Mouse (Mus musculus): ENCODE measurements around the gene Ankrd55. TPM values are rescaled to one million over a fixed set of nuclear protein-coding genes. Genes with fewer than 3 reads are reported as not detected.

The Ankrd55 gene
- polyA plus RNA-seq, 1 experiment, result 0.15 TPM

GRCm38 (mm10) chr13:112293092-112293491 is 4.8 kb downstream of the Ankrd55 start:
- DNase-seq (ENCODE audit: low read depth), result no peak

GRCm38 (mm10) chr13:112294446-112294845 is 6.2 kb downstream of the Ankrd55 start:
- DNase-seq (ENCODE audit: low read depth), result no peak

DNA sequence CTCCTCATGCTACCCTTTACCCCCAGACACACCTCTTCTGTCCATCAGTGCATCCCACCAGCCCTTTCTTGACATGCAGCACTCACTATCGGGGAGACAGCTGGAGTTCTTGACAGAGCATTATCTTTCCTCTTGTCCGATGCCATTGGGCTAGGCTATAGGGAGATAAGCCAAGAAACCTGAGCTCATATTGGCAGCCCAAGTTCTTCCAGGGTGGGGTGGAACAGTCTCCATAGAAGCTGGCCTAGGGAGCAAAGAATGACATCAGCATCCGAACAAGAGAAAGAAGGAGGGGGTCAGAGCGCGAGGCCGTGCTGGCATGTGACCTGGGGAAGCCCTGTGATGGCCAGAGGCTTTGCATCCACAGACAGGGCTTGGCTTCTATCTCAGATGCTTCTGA is 9.5 kb downstream of the Ankrd55 start:
- DNase-seq (ENCODE audit: low read depth), result no peak

- no peak for DNase-seq (ENCODE audit: low read depth)
Observed at GRCm38 (mm10) chr13:112303429-112303828, 15.2 kb downstream of the Ankrd55 start.

DNA sequence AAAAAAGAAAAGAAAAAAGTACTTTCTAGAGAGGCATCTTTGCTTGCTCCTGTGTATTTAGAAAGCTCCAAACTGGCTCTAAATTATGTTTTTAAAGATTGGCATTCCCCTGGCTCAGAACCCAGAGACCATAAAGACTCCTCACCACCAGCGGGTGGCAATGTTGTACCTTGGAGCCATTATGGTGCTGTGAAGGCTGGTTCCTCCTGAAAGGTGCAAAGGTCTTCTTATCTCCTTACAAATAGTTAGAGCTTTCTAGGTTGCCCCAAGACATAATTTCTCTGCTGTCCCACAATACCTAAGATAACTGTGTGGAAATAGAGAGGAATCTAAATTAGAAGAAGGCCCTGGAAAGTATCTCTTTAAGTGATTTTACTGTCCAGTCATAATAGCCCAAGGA is 20.4 kb downstream of the Ankrd55 start:
- no peak for DNase-seq (ENCODE audit: low read depth)

DNA sequence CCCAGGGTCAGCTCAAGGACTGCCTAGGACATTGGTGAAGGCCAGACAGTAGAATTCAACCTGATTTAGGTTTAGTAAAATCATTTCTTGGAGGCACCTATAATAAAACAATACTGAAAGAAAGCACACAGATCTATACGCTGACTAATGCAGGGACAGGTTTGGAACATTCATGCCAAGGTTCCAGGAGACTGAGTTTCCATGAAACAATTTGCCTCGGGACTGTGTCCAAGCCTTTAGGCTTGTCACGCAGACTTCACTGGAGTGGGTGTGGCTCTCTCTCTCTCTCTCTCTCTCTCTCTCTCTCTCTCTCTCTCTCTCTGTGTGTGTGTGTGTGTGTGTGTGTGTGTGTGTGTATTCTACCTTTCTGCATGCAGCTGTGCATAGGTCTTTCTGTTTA is 23.4 kb downstream of the Ankrd55 start:
- DNase-seq (ENCODE audit: low read depth), result peak; percentile 19

GRCm38 (mm10) chr13:112315442-112315841 is 27.2 kb downstream of the Ankrd55 start:
- no peak for DNase-seq (ENCODE audit: low read depth)

DNA sequence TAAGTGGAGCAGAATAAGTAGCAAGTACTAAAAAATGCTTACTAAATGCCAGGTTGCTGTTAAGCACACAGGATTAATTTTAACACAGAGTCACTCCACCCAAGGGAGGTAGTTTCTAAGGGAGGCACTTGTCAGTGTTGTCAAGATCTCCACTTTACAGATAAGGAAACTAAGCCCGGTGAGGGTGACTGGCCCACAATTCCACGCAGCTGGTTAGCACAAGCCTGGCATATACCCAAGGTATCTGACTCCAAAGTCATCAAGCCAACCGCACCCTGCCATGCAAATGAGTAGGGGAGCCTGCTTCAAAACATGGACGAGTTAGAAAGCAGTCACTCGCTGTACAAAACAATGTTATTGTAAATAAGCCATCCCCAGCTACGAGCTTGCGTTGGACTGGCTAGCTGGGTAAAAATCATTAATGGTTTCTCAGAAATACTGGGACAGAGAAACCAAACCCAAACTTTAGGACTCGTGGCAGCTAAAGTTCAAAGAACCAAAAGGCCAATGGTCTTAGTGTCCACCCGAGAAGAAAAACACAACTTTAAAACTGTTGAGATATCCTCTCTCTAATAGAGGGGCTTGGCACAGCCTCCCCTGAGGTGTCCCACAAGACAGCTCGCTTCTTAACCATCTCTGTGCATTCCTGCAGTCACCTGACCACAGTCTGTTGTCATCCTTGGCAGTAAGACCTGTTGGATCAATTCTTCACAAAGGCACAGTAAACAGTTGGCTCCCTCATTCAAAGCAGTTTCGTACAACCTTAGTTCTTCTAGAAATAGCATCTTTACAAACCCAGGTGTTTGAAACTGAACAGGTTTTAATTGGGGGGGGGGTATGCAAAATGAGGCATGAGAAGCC is 28.6 kb downstream of the Ankrd55 start:
- no peak for DNase-seq (ENCODE audit: low read depth)

DNA sequence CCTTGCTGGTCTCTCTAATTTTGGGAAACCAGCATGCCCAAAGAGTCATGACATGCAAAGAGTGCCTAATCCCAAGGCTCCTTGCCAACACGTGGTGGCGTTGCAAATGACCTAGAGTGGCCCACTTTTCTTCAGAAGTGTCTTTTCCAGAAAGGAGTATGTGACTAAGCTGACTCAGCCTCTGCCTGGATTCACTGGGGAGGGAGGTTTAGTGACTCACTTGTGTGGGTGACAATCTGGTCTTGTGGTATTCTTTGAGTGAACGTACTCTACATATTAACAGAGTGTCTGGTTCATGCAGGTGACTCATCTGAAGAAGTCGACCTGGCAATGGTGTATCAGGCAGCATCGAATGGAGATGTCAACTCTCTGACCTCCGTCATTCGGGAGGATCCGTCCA is 29.9 kb downstream of the Ankrd55 start:
- DNase-seq (ENCODE audit: low read depth), result no peak

DNA sequence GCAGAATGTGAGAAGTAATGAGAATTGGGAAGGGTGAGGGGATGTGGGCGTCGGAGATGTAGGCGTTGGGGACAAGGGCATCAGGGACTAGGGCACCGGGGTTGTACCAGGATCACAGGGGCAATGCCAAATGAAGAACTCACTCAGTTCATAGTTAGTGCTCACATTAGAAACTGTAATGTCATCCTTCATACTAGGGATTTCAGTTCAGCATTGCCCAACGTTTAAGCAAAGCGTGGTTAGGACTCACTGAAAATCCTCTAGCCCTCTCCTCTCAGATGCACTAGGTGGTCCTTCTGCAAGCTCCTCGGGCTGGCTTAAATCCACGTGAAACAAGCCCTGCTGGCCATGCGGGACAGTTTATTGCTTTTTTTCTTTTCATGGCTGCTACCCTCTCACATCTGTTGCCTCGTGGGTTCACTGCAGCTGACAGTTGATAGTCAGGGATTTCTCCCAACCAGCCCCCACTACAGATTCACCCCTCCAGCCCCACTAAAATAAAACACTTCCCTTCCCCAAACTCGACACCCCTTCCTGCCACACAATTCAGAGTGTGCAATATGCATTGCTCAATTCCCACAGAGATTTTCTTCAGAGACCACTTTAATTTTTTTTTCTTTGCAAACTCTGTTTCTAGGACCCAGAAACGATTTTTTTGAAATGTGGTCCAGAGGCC is 35.5 kb downstream of the Ankrd55 start:
- DNase-seq (ENCODE audit: low read depth), result no peak

DNA sequence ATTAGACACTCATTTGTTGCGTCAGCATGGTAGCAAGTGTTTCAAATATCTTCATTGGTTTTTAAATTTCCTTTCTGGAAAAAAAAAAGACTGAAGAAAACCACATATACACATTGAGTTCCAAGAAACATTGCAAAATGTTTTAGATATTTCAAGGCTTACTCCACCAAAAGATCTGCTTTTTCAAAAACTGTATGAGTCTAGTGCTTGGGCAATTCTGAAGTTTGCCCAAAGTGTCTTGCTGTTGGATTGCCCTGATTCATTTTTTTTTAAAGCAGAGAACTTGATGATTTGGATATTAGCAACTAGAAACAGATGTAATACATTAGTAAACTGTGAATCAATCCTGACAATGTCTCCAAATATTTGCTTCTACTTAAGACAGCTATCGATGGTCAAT is 36.9 kb downstream of the Ankrd55 start:
- DNase-seq (ENCODE audit: low read depth), result no peak

GRCm38 (mm10) chr13:112326403-112326802 is 38.2 kb downstream of the Ankrd55 start:
- no peak for DNase-seq (ENCODE audit: low read depth)

GRCm38 (mm10) chr13:112326977-112327376 is 38.7 kb downstream of the Ankrd55 start:
- peak; percentile 36 for DNase-seq (ENCODE audit: low read depth)

DNA sequence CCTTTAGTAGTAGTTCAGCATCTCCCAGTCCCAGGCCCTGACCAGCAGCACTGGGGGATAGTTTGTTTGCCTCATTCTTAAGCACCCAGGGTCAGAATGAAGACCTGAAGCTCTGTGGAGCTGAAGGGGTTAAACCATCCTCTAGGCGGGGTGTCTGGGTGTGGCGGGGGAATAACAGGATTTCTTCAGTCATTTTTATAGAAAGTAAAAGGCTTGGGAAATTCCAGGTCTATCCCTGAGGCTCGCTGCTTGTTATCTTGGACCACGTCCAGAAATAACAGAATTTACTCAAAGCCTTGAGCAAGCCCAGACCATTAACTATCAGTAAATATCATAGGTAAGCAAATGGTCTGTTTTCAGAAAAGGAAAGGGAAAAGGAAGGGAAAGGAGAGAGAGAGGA is 39.3 kb downstream of the Ankrd55 start:
- DNase-seq (ENCODE audit: low read depth), result peak; percentile 61

- peak; percentile 22 for DNase-seq (ENCODE audit: low read depth)
Observed at GRCm38 (mm10) chr13:112330257-112330656, 42.0 kb downstream of the Ankrd55 start.

DNA sequence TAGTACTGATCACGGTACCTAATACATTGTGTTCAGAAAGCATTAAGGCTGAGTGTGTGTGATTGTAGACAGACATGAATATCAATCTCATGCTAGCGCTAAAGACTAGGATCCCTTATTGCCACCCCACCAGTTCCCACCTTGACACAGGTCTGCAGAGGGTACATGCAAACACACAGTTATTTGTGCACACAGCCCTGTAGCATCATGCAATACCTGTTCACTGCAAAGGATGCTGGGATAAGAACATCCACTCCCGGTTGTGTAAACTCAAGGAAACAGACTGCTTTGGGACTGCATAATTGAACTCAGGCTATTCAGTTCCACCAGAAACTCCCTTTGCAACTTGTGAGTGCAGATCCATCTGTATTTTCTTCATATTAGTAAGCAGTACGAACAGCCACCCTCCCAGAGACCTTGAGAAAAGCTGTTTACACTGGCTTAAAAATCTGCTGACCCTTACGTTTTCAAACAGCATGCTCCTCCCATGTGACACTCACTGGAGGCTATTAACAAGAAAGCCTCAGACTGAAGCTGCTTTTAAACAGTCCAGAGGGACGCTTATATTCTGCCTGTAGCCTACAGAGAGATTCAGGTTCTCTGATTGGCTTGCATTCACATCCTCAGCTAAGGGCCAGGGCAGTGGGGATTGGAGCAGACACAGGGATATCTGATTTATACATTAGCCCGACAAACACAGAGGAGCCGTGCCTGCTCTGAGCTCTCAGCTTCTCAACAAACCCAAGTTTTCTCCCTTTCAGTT is 42.8 kb downstream of the Ankrd55 start:
- DNase-seq (ENCODE audit: low read depth), result no peak

- no peak for DNase-seq (ENCODE audit: low read depth)
Observed at GRCm38 (mm10) chr13:112331682-112332061, 43.4 kb downstream of the Ankrd55 start.

- no peak for DNase-seq (ENCODE audit: low read depth)
Observed at GRCm38 (mm10) chr13:112335531-112335930, 47.3 kb downstream of the Ankrd55 start.

DNA sequence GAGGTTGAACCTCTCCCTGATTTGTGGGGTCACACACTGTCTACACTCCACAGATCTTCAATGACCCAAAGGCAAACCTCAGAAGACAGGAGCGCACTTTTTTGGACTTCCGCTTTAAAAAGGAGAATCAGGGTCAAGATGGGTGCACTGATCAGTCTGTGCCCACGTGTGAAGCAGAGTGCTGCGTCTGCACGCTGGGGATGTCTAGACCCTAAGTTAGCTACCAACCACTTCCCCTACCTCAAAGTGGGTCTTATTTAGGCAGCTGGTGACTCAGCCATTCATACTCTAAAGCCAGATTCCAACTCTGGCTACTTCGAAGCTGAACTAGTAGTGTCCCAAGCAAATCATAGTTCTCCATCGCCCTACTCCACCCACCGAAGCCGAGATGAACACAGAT is 48.9 kb downstream of the Ankrd55 start:
- DNase-seq (ENCODE audit: low read depth), result no peak

- no peak for DNase-seq (ENCODE audit: low read depth)
Observed at GRCm38 (mm10) chr13:112340205-112340604, 52.0 kb downstream of the Ankrd55 start.

GRCm38 (mm10) chr13:112340761-112341160 is 52.5 kb downstream of the Ankrd55 start:
- no peak for DNase-seq (ENCODE audit: low read depth)

DNA sequence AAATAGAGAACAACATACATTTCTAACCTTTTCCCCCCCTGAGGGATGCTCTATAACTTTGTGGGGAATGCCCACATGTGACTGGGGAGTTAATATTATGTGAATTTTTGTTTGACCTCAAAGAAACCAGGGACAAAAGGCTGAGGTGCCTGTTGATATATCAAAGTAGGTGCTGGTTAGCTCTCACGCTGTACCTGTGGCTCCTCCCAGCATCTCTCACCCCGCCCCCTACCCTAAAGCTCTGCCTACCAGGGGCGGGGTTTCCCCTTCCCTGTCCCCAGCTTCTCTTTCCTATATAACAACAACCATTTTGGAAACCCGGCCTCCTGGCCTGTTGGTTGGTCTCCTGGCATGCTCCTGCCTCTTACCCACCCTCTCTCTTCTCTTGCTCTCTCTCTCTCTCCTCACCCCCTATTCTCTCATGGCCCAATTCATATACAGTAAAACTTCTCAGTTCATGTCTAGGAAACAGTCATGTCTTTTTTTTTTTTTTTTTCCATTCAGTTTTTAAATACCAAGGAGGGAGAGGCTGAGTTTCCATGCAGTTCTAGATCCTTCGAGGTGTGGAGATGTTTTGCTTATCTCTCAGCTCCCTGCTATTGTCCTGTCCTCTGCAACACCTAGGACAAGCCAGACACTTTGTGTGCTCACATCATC is 54.8 kb downstream of the Ankrd55 start:
- DNase-seq (ENCODE audit: low read depth), result no peak

Measured in gonadal fat pad, adult 2 months (tissue).